Mouse (Mus musculus) E14TG2a.4 (cell line): ENCODE data around the gene Zfand3.

Experiments used
- H3K27me3 ChIP-seq: 2 replicates; pipeline ENCODE4 v1.6.1; 2014; ENCODE audit warnings: low read length, control low read depth; ENCODE audit not compliant: insufficient read depth
- H3K36me3 ChIP-seq: 2 replicates; pipeline ENCODE4 v1.6.1; 2014; ENCODE audit warnings: low read length, control low read depth; ENCODE audit not compliant: insufficient read depth
- H3K4me1 ChIP-seq: replicated peaks from 2 replicates; pipeline ENCODE4 v1.6.1; 2014; ENCODE audit warnings: low read depth, low read length, control low read depth
- H3K4me3 ChIP-seq: replicated peaks from 2 replicates; pipeline ENCODE4 v1.5.1; 2014; ENCODE audit warnings: mild to moderate bottlenecking, low read length
- H3K9me3 ChIP-seq: 2 replicates; pipeline ENCODE4 v1.6.1; 2014; ENCODE audit warnings: low read length, control low read depth
- CTCF ChIP-seq: conservative IDR thresholded peaks from 2 replicates; pipeline ENCODE4 v1.5.1; 2014; ENCODE audit warnings: low read length
- NANOG ChIP-seq: IDR thresholded peaks from 2 replicates; pipeline ENCODE4 v1.6.1; 2014; ENCODE audit warnings: borderline replicate concordance, low read length, mixed read lengths
- POU5F1 ChIP-seq: IDR thresholded peaks from 2 replicates; pipeline ENCODE4 v1.6.1; 2014; ENCODE audit warnings: low read length, borderline replicate concordance

Zfand3 gene

DNA sequence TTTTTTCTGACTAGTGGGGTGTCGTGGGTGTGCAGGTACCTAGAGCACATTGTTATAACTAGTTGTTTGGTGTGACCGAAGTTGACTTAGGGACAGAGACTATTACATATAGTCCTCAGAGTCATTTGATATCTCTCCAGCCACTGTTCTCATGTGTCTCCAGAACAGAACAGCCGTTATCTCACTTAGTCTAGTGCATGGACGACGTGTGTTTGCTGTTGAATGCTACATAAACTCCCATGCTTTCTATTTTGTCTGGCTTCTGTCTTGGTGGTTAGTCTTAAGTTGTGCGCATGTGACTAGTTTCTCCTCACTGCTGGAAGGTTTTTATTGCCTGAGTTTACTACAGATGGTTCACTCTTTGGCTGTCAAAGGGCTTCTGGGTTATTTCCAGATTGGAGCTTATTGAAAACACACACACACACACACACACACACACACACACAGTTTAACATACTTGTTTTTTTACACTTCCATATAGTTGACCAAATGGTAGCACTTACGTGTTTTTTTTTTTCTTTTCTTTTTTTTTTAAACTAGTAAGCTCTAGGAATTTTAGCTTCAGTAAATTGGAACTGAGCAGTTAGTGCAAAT lies 25.2 kb downstream of the Zfand3 start:
- TF ChIP-seq NANOG (no peak), POU5F1 (no peak), CTCF (no peak)
- H3K27me3 ChIP-seq: no peaks in the 10 kb centered on the region
- H3K9me3 ChIP-seq: no peaks in the 10 kb centered on the region

DNA sequence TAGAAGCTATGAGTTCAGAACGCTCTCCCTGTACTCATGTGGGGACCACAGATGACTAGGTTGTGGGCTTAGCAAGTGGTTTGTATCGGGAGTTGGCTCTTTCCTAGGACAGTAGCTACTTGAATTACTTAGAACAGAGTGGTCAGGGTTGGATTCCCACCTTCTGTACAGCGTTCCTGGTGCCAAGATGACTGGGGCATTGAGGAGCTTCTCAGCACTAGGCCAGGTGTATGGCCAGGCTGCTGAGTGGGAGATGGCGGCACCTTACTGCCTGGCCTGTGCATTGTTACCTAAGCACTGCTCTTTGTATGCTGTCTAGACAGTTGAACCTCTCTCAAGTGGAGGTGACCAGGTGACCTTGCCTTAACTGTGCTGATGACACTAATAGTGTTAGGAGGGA lies 28.3 kb downstream of the Zfand3 start:
- no peaks in the 10 kb centered on the region for H3K27me3 ChIP-seq
- H3K9me3 ChIP-seq: no peaks in the 10 kb centered on the region
- TF ChIP-seq POU5F1 (no peak), NANOG (no peak), CTCF (no peak)
- H3K36me3 ChIP-seq: no peaks in the 10 kb centered on the region
- H3K4me1 ChIP-seq: peaks cover 17% of the 10 kb centered on the region
- H3K4me3 ChIP-seq: no peak overlapping the region

More for the DNA sequence above, 25.2 kb downstream of the Zfand3 start:
- Histone ChIP-seq H3K36me3 (no peaks in the 10 kb centered on the region; the same call in 1 of the 2 replicates), H3K4me3 (no peak overlapping the region), H3K4me1 (peaks cover 39% of the 10 kb centered on the region)

DNA sequence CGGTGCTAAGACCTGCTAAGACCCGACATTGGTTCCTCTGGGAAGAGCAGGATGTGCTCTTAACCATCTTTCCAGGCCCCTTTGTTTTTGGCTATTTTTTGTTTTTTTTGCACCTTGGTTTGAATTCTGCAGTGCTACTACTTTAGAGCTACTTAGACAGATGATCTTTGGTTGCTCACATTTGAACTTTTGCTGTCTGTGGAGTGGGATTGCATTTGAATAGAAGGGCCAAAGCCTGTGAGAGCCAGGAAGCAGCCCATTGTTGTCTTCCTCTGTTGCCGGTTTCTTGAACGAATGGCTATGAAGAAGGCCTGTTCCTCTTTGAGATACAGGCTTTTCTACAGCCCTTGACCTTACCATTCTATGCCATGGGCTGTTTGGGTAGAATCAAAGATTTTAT lies 29.5 kb downstream of the Zfand3 start:
- Histone ChIP-seq H3K9me3 (no peaks in the 10 kb centered on the region), H3K36me3 (no peaks in the 10 kb centered on the region), H3K4me3 (no peak overlapping the region), H3K27me3 (no peaks in the 10 kb centered on the region), H3K4me1 (peaks cover 17% of the 10 kb centered on the region)
- no peak for TF ChIP-seq NANOG
- TF ChIP-seq CTCF: no peak
- TF ChIP-seq POU5F1: no peak

DNA sequence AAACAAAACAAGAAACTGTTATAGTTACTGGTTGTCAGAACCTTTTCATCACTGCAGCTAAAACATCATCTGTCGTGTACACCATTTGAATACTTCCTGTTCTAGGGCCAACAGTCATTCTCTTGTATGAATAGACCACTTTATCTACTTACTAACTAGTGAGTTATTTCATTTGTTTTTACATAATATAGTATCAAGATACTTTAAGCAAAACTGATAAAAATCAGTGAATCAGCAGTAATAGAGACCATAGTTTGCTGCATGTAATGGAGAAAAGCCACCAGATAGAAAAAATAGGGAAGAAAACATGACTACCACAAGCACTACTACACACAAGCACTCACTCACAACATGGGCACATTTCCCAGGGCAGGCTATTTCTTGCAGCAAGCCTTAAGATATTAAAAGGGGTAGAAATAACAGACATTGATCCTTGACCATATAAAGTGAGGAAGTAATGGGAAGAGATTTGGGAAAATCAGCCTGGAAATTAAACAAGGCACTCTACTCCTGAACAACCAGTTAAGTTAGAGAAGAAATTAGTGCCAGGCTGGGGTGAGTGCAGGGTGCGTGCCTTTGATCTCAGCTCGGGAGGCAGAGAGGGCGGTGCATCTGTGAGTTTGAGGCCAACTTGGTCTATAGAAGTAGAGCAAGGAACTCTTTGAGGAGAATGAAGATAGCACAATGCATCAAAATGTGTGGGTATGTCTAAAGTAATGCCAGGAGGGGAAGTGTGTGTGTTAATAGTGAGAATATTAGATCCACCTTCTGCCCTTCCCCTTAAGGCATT lies 30.9 kb downstream of the Zfand3 start:
- no peak for TF ChIP-seq CTCF
- no peak for TF ChIP-seq NANOG
- no peak for TF ChIP-seq POU5F1
- Histone ChIP-seq H3K4me1 (peaks cover 17% of the 10 kb centered on the region), H3K36me3 (no peaks in the 10 kb centered on the region), H3K27me3 (no peaks in the 10 kb centered on the region), H3K4me3 (no peak overlapping the region), H3K9me3 (no peaks in the 10 kb centered on the region)

DNA sequence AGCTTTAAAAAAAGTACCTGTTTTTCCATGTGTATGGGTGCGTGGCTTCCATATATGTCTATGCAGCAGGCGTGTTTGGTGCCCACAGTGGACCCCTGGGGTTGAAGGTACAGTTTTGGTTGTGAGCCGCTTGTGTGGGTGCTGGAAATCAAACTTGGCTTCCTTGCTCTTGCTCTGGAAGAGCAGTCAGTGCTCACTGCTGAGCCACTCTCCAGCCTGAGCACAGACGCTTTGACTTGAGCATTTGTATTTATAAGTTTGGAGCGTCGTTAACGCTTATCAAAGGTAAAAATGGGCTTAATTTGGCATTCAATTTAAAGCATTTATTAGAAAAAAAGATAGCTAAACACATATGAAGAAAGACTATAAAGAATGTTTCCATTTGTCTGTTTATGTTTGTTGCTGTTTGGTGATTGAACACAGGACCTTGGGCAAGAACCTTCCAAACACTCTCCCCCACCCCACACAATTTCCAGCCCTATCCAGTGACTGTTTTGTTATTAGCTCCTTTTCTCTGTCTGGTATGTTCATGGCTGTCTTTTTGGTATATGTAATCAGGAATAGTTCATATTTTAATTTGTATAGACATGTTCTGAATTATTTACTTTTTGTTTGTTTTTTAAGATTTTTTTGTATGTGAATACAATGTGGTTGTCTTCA lies 38.8 kb downstream of the Zfand3 start:
- Histone ChIP-seq H3K27me3 (no peaks in the 10 kb centered on the region), H3K36me3 (no peaks in the 10 kb centered on the region), H3K4me3 (no peak overlapping the region), H3K9me3 (no peaks in the 10 kb centered on the region), H3K4me1 (peaks cover 5% of the 10 kb centered on the region; the same call in 1 of the 2 replicates)
- TF ChIP-seq POU5F1 (no peak), CTCF (no peak), NANOG (no peak)

DNA sequence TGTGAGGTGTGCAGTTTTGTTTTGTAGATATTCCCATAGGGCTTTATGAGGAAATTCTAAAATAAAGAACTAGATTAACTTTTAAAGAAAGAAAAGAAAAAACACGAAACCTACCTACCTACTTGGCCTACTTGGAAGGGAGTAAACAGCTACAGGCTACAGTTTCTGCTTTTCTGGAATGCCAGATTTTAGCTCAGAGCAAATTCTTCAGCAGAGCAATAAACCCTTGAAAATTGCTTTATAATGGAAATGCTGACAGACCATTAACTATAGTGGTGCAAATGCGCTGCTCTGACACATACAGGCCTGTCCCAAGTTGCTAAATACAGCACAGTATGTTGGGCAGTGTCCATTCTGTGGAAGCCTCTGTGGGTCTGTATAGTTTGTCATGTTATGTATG lies 40.6 kb downstream of the Zfand3 start:
- peaks cover 5% of the 10 kb centered on the region; the same call in 1 of the 2 replicates for H3K4me1 ChIP-seq
- TF ChIP-seq CTCF (no peak), NANOG (no peak), POU5F1 (no peak)
- H3K27me3 ChIP-seq: no peaks in the 10 kb centered on the region
- no peaks in the 10 kb centered on the region for H3K36me3 ChIP-seq
- no peaks in the 10 kb centered on the region for H3K9me3 ChIP-seq
- no peak overlapping the region for H3K4me3 ChIP-seq

DNA sequence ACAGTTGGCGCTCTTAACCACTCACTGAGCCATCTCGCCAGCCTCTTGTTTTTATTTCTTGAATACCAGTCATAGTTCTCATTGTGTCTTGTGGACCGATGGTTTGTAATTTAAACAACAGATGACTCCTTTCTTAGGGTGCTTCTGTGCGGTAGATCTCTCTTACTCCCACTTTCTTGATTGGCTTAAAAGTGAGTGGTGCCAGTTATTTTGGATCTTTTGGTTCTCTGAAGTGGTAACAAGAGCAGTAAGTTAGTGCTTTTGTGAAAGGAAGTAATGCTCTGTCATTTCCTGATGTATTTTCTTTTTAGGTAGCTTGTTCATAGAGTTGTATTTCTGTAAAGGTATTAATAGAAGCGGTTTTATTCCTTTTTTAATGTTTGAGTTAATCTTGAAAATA lies 42.1 kb downstream of the Zfand3 start:
- no peak for TF ChIP-seq CTCF
- TF ChIP-seq NANOG: no peak
- no peak for TF ChIP-seq POU5F1
- H3K4me3 ChIP-seq: no peak overlapping the region
- no peaks in the 10 kb centered on the region for H3K27me3 ChIP-seq
- peaks cover 5% of the 10 kb centered on the region; the same call in 1 of the 2 replicates for H3K4me1 ChIP-seq
- H3K36me3 ChIP-seq: no peaks in the 10 kb centered on the region
- H3K9me3 ChIP-seq: no peaks in the 10 kb centered on the region
